Mouse (Mus musculus): ENCODE measurements around the gene Vmn2r-ps159.
"Not testable (repeated sequence)": the region's sequence is repeated elsewhere in the genome, so short reads cannot be mapped to it uniquely, and the experiment has no call there.

Gene Vmn2r-ps159

GRCm38 (mm10) chr4:156330803-156331202, at the start of gene Vmn2r-ps159:
Gene Vmn2r-ps159, plus strand, starts transcription at chr4:156331103.
- in situ Hi-C loops (cut with MboI; ENCODE audit: low sequenced_read_pairs): not testable (repeated sequence)

- in situ Hi-C loops (cut with MboI; ENCODE audit: low sequenced_read_pairs): not testable (repeated sequence)
These were observed 10.9 kb downstream of the Vmn2r-ps159 start for GRCm38 (mm10) chr4:156341601-156342504.

- in situ Hi-C loops (cut with MboI; ENCODE audit: low sequenced_read_pairs): no loop called here
These were observed 11.8 kb downstream of the Vmn2r-ps159 start for GRCm38 (mm10) chr4:156342569-156343325.

GRCm38 (mm10) chr4:156343332-156343731, 12.4 kb downstream of the Vmn2r-ps159 start:
- in situ Hi-C loops (cut with MboI; ENCODE audit: low sequenced_read_pairs): no loop called here

GRCm38 (mm10) chr4:156356756-156357437, 26.0 kb downstream of the Vmn2r-ps159 start:
- in situ Hi-C loops (cut with MboI; ENCODE audit: low sequenced_read_pairs): not testable (repeated sequence)
